Mouse (Mus musculus) heart, postnatal 14 days (tissue): ENCODE measurements at regions not wholly inside any gene's neighbourhood (a gene's known extent, or its start where the extent isn't known, plus 50 kb on each side); places are given as distances from the start of the nearest gene placed in this dataset.

Source experiments
- DNase-seq, 2 experiments: peaks; one replicate each; pipeline ENCODE4 v3.0.0; 2021 to 2022
- intact Hi-C: fragments of 180-260 bp; cut with DNase I; formaldehyde crosslinking; loops from one replicate; pipeline ENCODE4 v1.15.1; 2025

DNA sequence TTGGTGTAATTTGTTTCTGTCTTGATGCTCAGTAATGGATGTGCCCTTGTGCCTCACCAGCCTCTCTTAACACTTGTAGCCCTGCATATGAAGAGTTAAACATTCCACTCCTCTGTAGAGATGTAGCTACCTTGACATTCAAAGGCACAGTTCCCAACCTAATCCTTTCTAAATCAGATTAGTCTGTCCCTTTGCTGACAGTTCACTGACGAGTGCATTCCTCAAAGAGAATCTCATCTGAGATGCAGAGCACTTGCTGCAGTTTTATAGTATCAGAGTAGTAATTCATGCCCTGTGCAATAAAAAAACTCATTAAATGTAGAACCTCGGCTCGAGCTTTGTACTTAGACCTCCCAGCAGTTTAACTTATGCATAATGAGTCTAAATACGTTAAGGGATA lies 249.3 kb upstream of the Tle4 start:
- intact Hi-C loops, result no loop called here
- no peak for DNase-seq

- DNase-seq, result no peak
- intact Hi-C loops, result no loop called here
Measured at GRCm38 (mm10) chr19:14835629-14836028, 237.8 kb upstream of the Tle4 start.

GRCm38 (mm10) chr19:14816354-14816753 lies 218.5 kb upstream of the Tle4 start:
- no peak for DNase-seq
- intact Hi-C loops, result no loop called here

DNA sequence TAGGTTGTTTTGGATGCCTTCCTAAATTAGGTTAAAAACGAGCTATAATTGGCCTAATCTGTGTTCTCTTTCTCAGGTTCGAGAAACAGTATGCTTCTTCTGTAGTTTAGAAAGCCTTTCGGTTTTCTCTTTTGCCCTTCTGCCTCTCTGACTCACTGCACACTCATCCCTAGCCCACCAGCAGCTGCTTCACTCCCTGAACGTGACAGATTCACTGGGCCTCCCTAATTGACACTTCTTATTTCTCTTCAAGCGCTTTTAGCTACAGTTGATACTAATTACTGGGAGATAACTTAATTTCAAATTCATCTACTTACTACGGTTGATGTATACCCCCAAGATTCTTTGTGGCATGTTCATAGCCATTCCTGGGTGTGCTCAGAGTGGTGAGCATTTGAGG lies 208.9 kb upstream of the Tle4 start:
- no peak for DNase-seq
- intact Hi-C loops, result no loop called here

GRCm38 (mm10) chr19:14802909-14803650 lies 205.2 kb upstream of the Tle4 start:
- intact Hi-C loops, result no loop called here
- DNase-seq, result no peak

GRCm38 (mm10) chr19:14801669-14802068 lies 203.8 kb upstream of the Tle4 start:
- intact Hi-C loops, result no loop called here

GRCm38 (mm10) chr19:14799002-14799401 lies 201.2 kb upstream of the Tle4 start:
- DNase-seq, result no peak
- intact Hi-C loops, result no loop called here

More at GRCm38 (mm10) chr19:14801669-14802068, 203.8 kb upstream of the Tle4 start:
- no peak for DNase-seq

- intact Hi-C loops, result no loop called here
- no peak for DNase-seq
Measured at GRCm38 (mm10) chr19:14798417-14798816, 200.6 kb upstream of the Tle4 start.

- intact Hi-C loops, result no loop called here
- DNase-seq, result no peak
Measured at GRCm38 (mm10) chr19:14795910-14796309, 198.1 kb upstream of the Tle4 start.

DNA sequence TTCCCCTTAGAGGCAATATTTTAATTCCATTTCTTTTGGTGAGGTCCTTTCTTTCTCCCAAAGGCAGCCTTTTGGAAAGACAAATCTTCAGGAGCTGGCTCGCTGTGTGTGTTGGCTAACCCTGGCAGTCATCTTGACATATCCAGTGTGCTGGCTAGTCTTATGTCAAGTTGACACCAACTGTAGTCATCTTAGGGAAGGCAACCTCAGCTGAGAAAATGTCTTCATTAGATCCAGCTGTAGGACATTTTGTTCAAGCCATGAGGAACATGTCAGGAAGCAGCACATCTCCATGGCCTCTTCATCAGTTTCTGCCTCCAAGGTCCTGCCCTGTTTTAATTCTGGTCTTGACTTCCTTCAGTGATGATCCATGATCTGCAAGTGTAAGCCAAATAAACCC lies 192.1 kb upstream of the Tle4 start:
- intact Hi-C loops, result no loop called here
- DNase-seq, result no peak

- no peak for DNase-seq
Measured at GRCm38 (mm10) chr19:14788630-14789029, 190.8 kb upstream of the Tle4 start.

DNA sequence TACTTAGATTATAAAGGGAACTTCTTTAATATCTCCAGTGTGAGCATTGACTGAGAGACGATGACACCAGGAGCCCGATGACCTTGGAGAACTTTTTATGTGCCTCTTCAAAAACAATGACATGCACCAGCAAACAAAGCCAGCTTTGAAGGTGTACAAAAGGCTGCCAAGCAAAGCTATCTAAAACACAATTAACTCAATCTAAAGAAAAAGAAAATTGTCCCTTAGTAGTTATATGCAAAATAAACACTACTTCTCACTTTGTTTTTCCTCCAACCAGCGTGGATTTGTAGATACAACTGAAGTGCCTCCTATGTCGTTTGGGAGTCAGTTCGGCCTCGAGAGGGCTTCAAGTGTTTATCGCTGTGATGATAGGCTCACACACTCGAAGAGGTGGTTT lies 189.0 kb upstream of the Tle4 start:
- DNase-seq, result no peak
- intact Hi-C loops, result no loop called here

More at GRCm38 (mm10) chr19:14788630-14789029, 190.8 kb upstream of the Tle4 start:
- intact Hi-C loops, result no loop called here

DNA sequence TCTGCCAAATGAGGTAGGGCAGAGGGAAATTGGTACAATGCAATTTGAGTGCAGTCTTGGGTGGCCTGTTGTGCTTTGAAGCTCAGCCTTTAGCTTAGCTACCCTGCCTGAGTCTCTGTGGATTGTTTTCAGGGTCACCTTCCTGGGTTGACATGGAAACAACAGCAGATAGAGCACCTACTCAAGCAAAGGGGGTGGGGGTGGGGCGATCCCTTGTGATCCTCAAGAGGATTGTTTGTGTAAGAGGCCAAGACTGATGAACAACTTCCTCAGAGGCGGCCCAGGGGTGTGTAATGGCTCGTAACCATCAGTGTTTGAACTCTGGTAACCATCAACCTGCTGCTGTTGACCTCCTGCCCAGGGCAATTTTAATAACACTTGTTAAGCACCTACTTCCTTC lies 187.8 kb upstream of the Tle4 start:
- intact Hi-C loops, result no loop called here
- no peak for DNase-seq

DNA sequence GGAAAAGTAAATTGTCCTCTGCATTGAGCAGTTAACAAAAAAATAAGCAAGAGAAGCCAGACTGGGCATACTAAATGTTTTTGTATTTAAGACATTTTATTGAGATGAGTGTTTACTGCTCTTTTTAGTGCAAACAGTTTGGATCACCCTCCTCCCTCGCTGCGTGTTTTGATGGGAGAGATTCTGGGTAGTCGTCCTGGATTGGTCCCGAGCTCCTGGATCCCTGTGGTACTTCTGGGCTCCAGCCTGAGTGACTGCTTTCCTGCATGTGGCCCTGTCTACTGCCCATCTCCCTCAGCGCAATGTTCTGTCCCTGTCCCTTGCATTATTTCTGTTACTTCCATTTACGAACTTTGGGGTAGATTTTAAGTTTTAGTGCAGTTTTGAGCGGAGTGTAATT lies 179.9 kb upstream of the Tle4 start:
- no peak for DNase-seq
- intact Hi-C loops, result no loop called here

DNA sequence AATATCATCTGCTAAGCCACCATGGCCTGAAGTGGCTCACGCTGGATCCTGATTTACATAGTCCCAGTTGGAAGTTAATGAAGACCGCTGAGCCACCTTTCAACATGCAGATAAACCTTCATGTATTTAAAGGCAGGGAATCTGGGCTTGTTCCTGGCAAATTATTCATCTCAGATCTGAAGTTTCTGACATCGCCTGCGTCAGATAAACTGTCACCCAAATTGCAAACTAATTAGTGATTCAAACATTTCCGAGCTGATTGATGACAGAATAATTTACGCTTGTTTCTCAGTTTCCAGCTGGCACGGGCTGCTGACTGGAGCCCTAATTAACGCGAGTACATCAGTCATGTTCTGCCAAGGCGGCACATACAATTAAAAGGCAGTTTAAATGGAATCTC lies 179.3 kb upstream of the Tle4 start:
- intact Hi-C loops, result no loop called here

DNA sequence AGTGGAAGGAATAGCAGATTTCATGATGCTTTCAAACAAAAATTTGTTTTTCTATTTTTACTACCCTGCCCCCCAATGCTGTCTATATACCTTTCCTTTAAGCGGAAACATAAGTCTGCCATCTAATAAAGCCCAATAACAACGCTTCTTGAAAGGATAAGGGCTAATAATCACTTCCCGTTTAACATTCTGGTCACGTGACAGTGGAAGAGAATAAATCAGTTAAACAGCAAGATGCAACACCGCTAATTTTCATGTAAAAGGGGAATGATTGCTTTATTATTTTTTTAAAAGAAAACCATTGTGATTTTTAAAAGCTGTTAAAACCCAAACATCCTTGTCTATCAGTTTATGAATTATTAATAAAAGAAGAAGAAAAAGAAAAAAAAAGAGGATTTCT lies 178.9 kb upstream of the Tle4 start:
- no peak for DNase-seq
- intact Hi-C loops, result no loop called here

More for the DNA sequence above, 179.3 kb upstream of the Tle4 start:
- no peak for DNase-seq

- intact Hi-C loops, result no loop called here
- no peak for DNase-seq
Measured at GRCm38 (mm10) chr19:14772794-14773193, 174.9 kb upstream of the Tle4 start.

DNA sequence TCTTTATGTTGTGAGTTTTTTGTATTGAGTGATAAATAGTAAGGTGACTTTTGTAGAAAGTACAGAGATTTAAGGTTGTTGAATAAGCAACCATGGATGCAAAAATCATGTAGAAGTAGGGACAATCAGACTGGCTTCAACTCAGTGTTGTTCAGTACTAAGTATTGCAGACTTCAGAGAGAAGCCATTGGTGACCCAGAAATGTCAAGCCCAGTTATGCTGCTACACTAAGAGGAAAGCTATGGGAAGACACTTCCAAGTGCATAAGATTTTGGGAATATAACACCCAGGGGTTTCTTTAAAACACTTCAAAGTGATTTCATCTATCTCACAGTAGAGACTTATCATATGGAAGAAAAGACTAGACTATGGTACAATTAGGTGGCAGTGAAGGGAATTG lies 154.8 kb upstream of the Tle4 start:
- no peak for DNase-seq
- intact Hi-C loops, result no loop called here

- intact Hi-C loops, result no loop called here
- no peak for DNase-seq
Measured at GRCm38 (mm10) chr19:14742361-14742760, 144.5 kb upstream of the Tle4 start.

- intact Hi-C loops, result no loop called here
Measured at GRCm38 (mm10) chr19:14740936-14741335, 143.1 kb upstream of the Tle4 start.

DNA sequence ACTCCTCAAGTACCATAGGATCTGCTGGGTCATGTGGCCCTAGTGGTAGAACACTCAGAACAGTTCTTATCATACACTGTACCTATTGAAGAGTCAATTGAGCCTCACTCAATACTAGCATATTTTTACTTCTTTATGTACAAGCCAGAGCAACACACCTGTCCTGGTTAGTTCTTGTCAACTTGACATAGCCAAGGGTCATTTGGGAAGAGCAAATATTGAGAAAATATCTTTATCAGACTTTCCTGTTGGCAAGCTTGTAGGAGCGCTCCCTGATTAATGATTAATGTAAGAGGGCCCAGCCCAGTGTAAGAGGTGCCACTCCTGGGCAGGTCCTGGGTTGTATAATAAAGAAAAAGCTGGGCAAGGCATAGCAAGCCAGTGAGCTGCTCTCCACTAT lies 142.3 kb upstream of the Tle4 start:
- intact Hi-C loops, result no loop called here
- DNase-seq, result no peak

More at GRCm38 (mm10) chr19:14740936-14741335, 143.1 kb upstream of the Tle4 start:
- DNase-seq, result no peak

DNA sequence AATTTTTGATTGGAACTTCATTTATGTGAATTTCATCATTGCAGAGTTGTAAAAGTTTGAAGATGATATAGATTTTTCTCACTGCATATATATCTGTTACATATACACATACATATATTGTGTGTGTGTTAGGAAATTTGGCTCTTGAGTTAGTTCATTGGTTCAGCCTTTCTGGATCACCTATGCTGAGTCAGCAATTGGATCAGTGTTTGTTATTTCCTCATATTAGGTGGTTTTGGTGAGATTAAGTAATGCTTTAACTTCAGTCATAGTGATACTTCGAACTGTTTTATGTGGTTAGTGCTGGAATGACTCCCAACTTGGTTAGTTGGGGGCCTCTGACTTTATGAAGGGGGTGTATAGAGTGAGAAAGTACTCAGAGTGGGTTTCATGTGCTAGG lies 138.7 kb upstream of the Tle4 start:
- no peak for DNase-seq
- intact Hi-C loops, result no loop called here

- no peak for DNase-seq
- intact Hi-C loops, result no loop called here
Measured at GRCm38 (mm10) chr19:14725329-14725728, 127.5 kb upstream of the Tle4 start.
